Mouse (Mus musculus): Measurements from ENCODE around the gene Zfp710. TPM values are rescaled to one million over a fixed set of nuclear protein-coding genes. Genes with fewer than 3 reads are reported as not detected.
A peak's percentile ranks its signal among the peaks of the same experiment; 100 is the strongest.

Zfp710 gene
- polyA plus RNA-seq, 1 experiment, result 28.1 TPM

DNA sequence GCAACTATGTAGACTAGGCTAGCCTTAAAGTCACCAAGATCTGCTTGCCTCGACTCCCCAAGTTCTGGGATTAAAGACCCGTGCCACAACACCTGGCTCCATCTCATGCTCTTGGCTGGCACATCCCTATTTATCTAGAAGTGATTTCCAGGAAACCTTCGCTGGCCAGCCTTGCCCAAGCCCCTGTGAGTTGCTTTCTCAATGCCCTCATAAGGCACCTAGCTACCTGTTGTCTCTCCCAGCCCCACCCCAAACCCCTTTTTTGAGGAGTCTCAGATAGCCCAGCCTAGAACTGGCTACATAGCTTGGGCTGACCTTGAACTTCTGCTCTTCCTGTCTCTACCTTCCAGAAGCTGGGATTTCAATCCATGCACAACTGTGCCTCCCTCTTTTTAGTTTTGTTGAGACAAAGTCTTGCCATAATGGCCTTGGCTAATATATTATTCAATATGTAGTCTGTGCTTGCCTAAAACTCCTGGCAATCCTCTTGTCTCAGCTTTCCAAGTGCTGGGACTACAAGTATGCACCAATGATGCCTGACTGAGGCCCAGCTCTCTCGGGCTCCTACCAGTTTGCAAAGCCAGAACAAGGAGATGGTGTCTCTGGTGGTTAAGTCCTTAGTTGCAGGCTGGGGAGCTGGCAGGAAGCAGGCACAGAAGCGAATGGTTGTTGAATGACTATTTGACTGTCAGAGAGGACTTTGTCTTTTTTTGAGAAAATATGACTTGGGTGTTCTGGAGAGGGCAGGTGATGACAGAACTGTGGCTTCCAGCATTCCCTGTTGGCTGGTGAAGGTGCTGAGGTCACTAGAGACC, 786 bp upstream of the Zfp710 start:
- no peak for TF ChIP-seq POLR2A (IDR thresholded peaks at IDR 0.05; ENCODE audit: borderline replicate concordance, control insufficient read depth, low read depth, low read length)
- peak; percentile 34; the same call in 1 of the 2 replicates for TF ChIP-seq CTCF (IDR thresholded peaks at IDR 0.05; ENCODE audit: control insufficient read depth, insufficient read depth, low read length)
- peaks cover 6% of the 10 kb centered on the region for H3K4me1 ChIP-seq (ENCODE audit: control insufficient read depth, insufficient read depth, low read length)
- H3K27ac ChIP-seq (ENCODE audit: control insufficient read depth, insufficient read depth, low read depth, low read length, poor library complexity), result peak overlapping the region; percentile 94; the same call in 1 of the 2 replicates
- peak overlapping the region; percentile 66 for H3K4me3 ChIP-seq (replicated peaks; ENCODE audit: control insufficient read depth, low read depth, low read length)
- 51% methylated on average over 5 of the region's 5 CpGs for WGBS

DNA sequence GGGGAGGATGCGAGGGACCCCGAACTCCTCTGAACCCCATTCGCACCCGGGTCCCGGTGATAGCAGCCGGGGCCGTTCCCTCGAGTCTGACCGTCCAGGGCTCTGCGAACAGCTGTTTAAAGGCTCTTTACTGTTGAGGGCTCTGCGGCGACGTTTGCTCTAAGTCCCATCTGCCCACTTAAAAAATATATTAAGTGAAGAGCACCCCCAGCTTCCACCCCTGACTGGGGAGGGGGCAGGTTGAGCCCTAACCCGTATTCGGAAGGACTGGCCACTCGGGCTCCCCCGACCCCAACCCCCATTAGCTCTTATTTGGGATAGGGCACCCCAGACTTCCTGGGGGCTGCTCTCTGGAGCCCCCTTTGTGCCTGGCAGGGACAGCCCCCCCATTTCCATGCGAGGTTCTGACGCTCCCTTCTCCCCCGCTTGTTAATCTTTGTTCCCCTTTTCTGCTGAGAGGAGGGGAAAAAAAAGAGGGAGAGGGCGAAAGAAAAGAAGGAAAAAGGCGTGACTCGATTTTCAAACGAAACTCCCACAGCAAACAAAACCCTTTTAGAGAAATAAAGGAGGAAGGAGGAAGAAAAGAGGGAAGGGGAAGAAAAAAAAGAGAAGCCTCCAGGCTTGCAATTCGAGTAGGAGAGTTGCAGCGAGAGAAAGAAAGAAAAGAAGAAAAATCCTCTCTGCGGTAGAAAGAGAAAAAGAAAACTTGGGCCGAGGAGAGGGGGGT, 940 bp downstream of the Zfp710 start:
- Histone ChIP-seq H3K4me1 (ENCODE audit: control insufficient read depth, insufficient read depth, low read length) (peaks cover 3% of the 10 kb centered on the region), H3K27ac (ENCODE audit: control insufficient read depth, insufficient read depth, low read depth, low read length, poor library complexity) (peak overlapping the region; percentile 94), H3K4me3 (replicated peaks; ENCODE audit: control insufficient read depth, low read depth, low read length) (peak overlapping the region; percentile 72)
- TF ChIP-seq POLR2A (IDR thresholded peaks at IDR 0.05; ENCODE audit: borderline replicate concordance, control insufficient read depth, low read depth, low read length) (no peak), CTCF (IDR thresholded peaks at IDR 0.05; ENCODE audit: control insufficient read depth, insufficient read depth, low read length) (no peak)
- under 1% methylated on average over 28 of the region's 28 CpGs for WGBS

DNA sequence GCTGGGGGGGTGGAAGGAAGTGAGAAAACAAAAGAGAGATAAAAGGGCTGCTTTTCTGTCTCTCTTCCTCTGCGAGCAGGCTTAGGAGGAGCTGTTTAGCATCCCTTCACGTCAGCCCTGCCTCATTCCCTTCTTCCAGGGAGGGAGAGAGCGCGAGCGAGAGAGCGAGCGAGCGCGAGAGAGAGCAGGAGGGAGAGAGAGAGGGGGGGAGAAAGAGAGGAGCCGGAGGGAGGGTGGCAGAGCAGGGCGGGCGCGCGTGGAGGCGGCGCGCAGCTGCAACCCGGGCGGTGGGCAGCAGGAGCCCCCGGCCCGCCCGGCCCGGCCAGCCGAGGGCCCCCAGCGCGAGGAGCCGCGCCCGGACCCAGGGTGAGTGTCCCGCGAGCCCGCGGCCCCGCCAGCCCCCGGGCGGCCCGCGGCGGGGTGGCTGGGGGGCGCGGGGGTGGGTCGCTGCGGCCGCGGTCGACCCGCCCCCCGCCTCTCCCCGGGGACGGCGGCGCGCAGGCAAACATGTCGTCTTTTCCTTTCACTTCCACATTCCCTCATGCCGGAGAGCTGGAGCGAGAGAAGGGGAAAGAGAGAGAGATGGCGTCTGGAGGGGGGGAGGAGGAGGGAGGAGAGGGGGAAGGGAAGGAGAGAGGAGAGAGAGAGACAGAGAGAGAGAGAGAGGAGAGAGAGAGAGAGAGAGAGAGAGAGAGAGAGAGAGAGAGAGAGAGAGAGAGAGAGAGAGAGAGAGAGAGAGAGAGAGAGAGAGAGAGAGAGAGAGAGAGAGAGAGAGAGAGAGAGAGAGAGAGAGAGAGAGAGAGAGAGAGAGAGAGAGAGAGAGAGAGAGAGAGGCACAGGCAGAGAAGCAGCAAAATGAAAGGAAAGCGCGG, 1.7 kb downstream of the Zfp710 start:
- Histone ChIP-seq H3K27ac (ENCODE audit: control insufficient read depth, insufficient read depth, low read depth, low read length, poor library complexity) (peak overlapping the region; percentile 94), H3K4me1 (ENCODE audit: control insufficient read depth, insufficient read depth, low read length) (peaks cover 3% of the 10 kb centered on the region), H3K4me3 (replicated peaks; ENCODE audit: control insufficient read depth, low read depth, low read length) (peak overlapping the region; percentile 85)
- TF ChIP-seq CTCF (IDR thresholded peaks at IDR 0.05; ENCODE audit: control insufficient read depth, insufficient read depth, low read length) (no peak), POLR2A (IDR thresholded peaks at IDR 0.05; ENCODE audit: borderline replicate concordance, control insufficient read depth, low read depth, low read length) (peak; percentile 3; the same call in 1 of the 2 replicates)
- WGBS, result 1% methylated on average over 43 of the region's 59 CpGs

DNA sequence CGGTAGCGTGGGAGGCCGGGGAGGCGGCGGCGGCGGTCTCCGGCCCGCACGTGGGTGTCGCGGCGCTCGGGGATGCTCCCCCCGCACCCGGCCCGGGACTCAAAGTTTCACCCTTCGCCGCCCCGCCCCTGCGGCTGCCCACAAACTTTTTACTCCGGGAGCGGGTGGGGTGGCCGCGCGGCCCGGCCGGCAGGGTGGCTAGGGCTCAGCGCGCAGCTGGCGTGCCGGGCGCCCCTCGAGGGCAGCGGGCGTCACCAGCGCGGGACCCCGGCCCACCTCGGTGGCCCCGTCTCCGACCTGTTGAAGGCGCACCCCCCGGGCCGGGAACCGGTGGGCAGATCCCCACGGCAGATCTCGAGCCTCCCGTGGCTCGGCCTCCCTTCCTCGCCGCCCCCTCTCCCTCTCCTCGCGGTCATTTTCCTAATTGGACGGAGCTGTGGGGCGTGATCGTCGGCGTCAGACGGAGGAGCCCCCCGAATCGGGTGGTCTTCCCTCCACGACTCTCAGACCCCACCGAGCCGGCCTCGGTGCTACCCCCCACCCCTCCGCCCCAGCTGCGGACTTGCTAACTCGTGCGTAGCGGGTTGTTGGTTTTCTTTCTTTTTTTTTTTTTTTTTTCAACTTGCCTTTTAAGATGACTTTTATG, 2.5 kb downstream of the Zfp710 start:
- Histone ChIP-seq H3K27ac (ENCODE audit: control insufficient read depth, insufficient read depth, low read depth, low read length, poor library complexity) (peak overlapping the region; percentile 94), H3K4me1 (ENCODE audit: control insufficient read depth, insufficient read depth, low read length) (peaks cover 3% of the 10 kb centered on the region), H3K4me3 (replicated peaks; ENCODE audit: control insufficient read depth, low read depth, low read length) (peak overlapping the region; percentile 85)
- TF ChIP-seq POLR2A (IDR thresholded peaks at IDR 0.05; ENCODE audit: borderline replicate concordance, control insufficient read depth, low read depth, low read length), result peak; percentile 58; the same call in 1 of the 2 replicates
- no peak for TF ChIP-seq CTCF (IDR thresholded peaks at IDR 0.05; ENCODE audit: control insufficient read depth, insufficient read depth, low read length)
- under 1% methylated on average over 64 of the region's 71 CpGs for WGBS

DNA sequence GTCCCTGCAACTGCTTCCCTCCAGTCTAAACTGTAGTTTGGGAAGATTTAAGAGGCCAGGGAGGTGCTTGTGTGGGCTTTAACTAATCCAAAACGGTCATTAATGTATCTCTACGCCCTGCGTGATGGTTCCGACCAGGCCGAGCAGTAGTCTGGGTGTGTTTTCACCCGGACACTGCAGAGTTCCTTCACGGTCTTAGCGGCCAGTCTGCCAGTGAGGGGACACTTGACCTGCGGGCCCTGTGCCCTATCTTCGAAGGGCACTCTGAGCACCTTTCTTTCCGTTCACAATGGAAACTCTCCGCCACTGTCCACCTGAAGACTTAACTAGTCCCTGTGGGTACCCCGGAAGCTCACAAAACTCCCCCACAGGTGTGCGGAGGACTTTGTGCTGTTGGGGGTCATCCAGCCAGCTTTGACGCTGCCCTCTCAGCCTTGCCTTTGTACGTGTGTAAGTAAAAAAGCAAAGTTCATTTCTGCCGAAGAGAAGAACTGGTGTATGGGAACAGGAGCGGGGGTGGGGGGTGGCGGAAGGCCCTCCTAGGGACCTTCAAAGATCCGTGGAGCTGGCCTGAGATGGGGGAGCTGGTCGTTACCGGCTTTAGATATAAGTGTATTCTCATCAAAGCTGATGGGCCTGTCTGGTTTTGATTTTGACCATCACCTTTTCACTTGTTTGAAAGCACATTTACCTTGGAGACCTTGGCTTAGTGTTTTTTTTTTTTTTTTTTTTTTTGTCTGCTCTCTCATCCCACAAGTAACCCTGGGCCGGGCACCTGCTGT, 3.2 kb downstream of the Zfp710 start:
- peak overlapping the region; percentile 85 for H3K4me3 ChIP-seq (replicated peaks; ENCODE audit: control insufficient read depth, low read depth, low read length)
- H3K4me1 ChIP-seq (ENCODE audit: control insufficient read depth, insufficient read depth, low read length), result peaks cover 7% of the 10 kb centered on the region
- peak overlapping the region; percentile 94 for H3K27ac ChIP-seq (ENCODE audit: control insufficient read depth, insufficient read depth, low read depth, low read length, poor library complexity)
- TF ChIP-seq CTCF (IDR thresholded peaks at IDR 0.05; ENCODE audit: control insufficient read depth, insufficient read depth, low read length) (no peak), POLR2A (IDR thresholded peaks at IDR 0.05; ENCODE audit: borderline replicate concordance, control insufficient read depth, low read depth, low read length) (no peak)
- 1% methylated on average over 23 of the region's 23 CpGs for WGBS

DNA sequence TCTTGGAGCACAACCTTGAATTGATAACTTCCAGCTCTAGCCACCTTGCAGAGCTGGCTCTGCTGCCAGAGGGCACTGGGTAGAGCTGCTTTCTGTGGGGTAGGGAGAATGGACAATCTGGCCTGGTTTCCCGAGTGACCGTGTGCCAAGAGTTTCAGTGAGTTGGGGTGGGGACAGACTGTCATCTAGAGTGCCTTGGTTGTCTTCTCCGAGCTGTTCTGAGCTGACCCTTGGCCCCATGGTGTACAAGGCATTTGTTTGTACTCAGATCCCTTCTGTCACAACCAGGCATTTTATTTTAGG, 3.8 kb downstream of the Zfp710 start:
- Histone ChIP-seq H3K4me3 (replicated peaks; ENCODE audit: control insufficient read depth, low read depth, low read length) (peak overlapping the region; percentile 58), H3K27ac (ENCODE audit: control insufficient read depth, insufficient read depth, low read depth, low read length, poor library complexity) (peak overlapping the region; percentile 70), H3K4me1 (ENCODE audit: control insufficient read depth, insufficient read depth, low read length) (peaks cover 7% of the 10 kb centered on the region)
- WGBS, result 10% methylated on average over 3 of the region's 3 CpGs
- no peak for TF ChIP-seq CTCF (IDR thresholded peaks at IDR 0.05; ENCODE audit: control insufficient read depth, insufficient read depth, low read length)
- TF ChIP-seq POLR2A (IDR thresholded peaks at IDR 0.05; ENCODE audit: borderline replicate concordance, control insufficient read depth, low read depth, low read length), result no peak

DNA sequence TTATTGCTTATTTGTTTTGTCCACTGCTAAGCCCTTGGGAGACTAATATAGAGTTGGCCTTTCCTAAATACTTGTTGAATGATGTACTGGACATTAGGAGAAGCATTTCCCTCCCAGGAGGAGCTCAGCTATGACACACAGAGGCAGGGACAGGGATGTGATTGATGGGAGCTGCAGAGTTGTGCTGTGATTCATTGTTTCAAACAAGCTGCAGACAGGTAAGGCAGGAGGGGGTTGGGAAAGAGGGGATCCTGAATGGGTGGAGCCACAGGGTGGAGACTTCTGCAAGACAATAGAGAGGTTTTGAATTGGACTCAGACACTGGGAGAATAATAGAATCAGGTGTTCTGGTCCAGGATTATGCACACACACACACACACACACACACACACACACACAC, 5.4 kb downstream of the Zfp710 start:
- Histone ChIP-seq H3K27ac (ENCODE audit: control insufficient read depth, insufficient read depth, low read depth, low read length, poor library complexity) (no peak overlapping the region), H3K4me1 (ENCODE audit: control insufficient read depth, insufficient read depth, low read length) (peaks cover 7% of the 10 kb centered on the region), H3K4me3 (replicated peaks; ENCODE audit: control insufficient read depth, low read depth, low read length) (no peak overlapping the region)
- TF ChIP-seq CTCF (IDR thresholded peaks at IDR 0.05; ENCODE audit: control insufficient read depth, insufficient read depth, low read length), result no peak
- no peak for TF ChIP-seq POLR2A (IDR thresholded peaks at IDR 0.05; ENCODE audit: borderline replicate concordance, control insufficient read depth, low read depth, low read length)

Measured in bone marrow, adult 2 months (tissue).